Mouse (Mus musculus) liver (tissue): Measurements from ENCODE around the gene Glis3.

Source experiments
- DNase-seq: peaks from one replicate; pipeline ENCODE4 v3.0.0-alpha.2; 2020; ENCODE audit warnings: mixed read lengths

Glis3 gene

DNA sequence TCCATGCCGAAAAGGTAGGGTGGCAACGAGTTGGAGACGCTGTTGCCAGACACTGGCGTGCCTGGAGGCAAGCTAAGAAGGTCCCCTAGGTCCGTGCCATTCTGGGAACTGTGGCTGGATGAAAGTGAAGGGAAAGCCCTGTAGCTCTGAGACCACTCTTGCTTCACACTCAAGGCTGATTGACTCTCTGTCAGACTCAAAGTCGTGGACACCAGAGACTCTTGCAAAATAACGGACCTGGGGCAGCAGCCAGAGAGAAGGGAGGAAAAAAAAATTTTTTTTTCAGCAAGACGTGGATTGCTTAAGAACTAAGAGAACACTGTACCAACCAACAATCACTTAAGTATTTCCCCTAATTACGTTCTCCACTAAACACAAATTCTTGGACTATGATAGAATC is 148.1 kb downstream of the Glis3 start:
- DNase-seq = no peak

DNA sequence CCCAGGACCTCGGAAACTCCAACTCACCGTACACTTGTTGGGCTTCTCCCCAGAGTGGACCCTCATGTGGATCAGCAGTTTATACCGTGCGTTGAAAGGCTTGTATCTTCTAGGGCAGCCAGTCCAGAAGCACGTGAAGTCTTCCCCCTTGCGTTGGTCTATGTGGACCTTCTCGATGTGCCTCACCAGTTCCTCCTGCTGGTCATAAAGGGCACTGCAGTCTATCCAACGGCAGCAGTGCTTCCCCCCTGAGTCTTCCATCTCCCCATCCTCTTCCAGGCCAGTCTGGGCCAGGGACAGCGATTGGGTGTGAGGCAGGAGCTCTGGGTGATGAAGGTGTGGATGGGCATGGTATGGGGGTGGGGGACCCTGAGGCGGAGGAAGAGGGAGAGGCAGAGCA is 149.0 kb downstream of the Glis3 start:
- DNase-seq = peak; percentile 32

DNA sequence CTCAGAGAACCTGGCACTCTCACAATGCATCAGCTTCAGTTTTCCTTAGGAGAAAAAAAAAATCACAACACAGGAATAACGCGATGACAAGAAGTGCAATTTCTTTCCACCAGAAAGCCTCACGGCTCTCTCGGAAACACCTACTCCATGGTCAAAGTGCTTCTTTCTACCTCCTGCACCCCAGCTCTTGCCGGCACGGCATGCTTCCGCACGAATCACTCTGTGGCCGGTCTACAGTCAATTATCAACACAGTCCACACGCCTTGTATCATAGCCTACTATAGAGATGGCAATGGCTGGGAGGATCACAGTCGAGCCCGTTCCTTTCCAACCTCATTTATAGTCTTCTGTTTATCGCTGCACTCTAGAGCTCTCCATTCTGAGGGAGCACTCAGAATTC is 150.9 kb downstream of the Glis3 start:
- DNase-seq = no peak

DNA sequence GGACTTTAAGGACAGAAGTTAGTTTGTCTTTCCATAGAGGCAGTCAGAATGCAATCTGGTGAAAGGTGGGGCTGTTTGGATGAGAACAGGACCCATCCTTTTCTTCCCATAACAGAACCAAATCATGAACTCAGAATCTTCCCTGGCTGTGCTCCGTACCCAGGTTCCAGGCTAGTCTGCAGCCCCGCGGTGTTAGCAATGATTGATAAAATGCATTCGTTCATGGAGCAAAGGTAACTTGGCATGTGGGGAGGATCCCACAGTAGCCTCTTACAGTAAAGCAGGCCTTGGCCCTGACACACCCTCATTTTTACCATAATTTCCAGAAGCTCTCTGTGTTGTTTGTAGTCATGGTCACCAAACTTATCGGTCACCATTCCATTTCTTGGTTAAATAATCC is 152.4 kb downstream of the Glis3 start:
- DNase-seq = no peak

DNA sequence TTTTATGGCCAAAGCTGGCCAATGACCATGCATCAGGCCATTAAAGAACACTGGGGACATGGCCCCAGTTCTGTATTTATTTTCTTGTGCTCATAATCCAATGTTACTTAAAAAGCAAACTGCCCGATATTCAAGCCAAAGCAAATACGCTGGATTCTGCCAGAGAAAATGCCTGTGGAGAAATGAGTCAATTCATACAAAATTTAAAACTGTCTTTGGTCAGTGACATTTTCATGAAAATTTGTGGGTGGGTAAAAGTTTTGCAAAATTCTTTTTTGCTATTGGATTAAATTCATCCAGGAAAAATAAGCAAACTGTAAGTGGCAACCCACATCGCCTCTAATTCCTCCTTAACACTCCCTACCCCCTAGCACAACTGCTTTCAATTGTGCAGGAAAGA is 154.5 kb downstream of the Glis3 start:
- DNase-seq = no peak

DNA sequence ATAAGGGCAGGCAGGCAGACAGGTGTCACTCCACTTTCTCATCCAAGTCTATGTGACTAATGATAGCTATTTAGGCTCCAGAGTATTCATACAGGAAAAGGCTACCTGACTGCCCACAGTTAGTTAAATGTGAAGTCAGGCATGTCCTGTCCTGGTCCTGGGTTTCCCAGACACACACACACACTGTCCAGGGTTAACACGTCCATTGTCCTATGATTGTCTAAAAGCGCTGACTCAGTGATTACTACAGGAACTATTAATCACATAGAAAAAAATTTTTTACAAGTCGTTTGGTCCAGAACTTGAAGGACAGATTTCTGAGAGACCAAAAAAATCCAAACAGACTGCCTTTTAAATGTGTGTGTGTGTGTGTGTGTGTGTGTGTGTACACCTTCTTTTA is 157.6 kb downstream of the Glis3 start:
- no peak for DNase-seq

DNA sequence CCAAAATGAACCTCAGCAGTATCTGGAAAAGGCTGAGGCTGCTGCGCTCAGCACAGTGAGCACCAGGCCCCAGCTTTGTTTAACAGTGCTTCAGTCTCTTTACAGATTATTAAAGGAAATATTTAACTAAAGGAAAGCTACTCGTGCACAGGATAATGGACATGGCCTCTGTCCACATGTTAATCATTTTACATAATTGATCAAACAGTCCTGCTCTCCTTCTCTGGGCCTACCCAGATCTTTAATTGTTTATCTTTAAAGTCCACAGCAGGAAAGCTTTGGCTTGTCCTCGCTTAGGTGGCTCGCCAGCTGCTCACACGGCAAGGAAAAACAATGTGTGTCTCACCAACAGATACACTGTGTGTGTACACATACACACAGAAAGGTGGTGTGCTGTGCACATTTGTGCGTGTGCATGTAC is 159.1 kb downstream of the Glis3 start:
- no peak for DNase-seq

DNA sequence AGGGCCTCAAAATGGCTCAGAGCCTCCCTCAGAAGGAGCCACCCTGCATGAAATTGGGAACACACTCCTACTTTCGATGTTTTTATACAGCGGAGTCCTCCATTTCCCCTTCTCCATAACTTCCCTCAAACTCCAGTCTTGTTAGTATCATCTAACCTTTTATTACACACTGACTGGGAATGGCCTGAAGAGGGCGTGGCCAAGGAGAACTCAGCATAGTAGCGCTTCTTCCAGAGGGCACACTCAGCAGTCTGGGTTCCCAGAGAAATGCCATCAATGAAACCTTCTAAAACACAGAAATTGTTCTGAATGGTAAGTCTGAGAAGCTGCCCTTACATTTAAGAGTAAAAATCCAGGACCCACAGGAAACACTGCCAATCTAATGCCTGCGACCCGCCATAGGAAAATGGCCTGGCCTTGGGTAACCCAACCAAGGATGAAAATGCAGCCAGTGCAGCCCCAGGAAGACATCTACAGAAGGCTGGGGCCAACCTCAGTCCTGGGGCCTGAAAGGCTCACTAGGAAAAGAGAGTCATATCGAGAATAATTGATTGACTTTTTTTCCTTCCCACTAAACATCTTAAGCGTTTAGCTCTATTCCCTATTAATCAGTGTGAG is 159.6 kb downstream of the Glis3 start:
- no peak for DNase-seq

DNA sequence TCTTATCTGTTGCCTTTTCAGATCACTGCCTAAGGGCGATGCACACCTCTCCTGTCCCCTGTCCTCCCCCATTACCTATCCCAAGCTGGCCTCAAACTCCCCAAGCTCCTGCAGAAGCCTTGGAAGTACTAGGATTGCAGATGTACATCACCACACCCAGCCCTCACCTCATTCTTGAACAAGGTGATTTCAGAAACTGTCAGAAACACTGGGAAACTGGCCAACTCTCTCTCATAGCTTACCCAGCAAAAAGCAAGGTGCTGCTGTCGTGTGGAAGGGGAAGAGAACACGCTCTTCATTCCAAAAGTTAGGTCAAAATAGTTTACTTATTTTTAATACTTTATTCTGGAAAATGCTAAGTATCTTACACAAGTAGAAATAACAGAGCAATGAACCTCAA is 160.6 kb downstream of the Glis3 start:
- no peak for DNase-seq

DNA sequence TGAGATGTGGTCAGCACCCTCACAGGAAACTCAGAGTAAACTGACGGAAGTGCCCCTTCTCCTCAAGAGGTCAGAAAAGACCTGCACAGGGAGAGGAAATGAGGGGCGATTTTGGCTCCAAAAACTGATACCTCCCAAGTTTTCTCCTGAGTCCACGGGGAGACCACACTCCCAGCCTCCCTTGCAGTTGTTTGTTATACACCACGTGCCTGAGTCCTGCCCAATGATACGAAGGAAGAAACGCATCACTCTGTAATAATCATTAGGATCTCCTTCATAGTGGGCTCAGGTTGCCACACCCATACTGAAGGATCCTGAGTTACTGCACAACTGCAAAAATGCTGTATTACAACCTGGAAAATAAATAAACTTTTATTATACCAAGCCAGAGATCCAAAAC is 161.0 kb downstream of the Glis3 start:
- DNase-seq = no peak

DNA sequence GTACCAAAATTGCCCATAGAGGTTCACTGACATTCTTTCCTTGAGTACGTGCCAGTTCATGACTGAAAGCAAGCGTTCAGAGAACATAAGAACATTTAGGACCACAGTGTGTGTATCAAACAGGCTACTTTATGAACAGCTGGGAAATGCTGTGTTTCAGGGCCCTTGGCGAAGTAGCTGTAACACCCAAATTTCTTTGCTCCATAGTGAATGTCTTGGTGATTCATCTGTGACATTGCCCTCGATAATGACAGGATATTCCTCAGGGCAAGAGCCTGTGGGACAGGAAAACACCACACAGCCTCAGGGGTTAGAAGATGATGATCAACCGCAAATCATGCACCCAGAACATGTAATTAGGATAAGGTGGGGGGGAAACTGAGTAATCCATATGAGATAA is 161.6 kb downstream of the Glis3 start:
- no peak for DNase-seq

DNA sequence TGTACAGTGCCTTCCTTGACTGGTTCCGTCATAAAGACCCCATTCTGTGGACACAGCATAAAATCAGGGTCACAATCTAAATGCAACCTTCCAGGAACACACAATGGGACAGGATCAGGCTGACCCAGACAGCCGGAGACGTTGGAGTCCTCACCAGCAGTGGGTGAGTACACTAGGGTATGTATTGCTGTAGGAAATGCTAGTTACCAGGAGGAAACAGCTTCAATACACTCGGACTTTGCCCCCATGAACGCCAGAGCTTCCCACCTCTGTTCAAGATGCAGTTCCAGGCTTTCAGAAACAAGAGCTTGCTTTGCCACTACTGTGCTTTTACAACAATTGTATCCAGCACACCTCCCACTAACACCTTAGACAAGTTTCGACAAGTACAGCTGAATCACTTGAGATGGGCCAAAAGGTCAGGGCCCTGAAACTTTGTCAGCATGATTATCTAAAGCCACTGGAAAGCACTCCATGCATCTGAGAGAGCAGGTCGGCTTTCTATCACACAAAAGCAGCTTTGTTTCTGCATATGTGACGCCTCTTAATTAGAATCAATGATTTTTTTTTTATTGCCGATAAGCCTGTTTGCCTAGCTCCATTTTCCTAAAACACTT is 162.3 kb downstream of the Glis3 start:
- no peak for DNase-seq

DNA sequence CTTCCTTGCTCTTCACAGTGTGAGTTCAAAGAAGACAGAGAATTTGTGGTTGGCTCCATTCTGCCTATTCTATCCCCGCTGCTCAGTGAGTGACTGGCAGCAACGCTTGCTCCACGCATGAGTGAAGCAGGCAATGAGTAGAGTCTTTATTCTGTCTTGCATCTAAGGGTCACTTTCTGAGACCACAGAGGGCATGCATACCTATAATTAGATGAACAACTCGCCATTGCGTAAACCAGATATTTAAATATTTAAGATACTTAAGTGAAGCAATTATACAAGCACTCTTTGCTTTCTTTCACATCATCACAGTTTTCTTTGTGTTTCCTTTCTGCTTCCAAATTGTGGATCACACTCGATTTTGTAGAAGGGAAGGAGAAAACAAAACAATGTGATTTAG is 163.4 kb downstream of the Glis3 start:
- DNase-seq = no peak

DNA sequence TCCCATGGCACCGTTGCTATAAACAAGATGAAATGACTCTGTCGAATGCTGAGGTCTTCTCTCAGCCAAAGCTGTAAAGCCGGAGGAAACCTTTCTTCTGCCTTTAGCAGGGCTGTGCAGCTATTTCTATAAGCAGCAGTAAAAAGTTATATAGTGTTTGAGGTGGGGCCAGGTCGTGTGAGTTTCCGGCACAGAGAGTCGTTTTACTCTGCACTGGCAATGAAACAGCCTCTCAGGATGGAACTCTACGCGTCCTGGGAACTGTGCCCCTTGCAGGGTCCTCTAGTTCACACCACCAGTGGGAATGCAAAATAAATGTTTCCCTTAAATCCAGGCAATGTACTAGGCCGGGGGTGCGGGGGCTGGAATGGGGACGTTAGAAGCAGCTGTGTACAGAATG is 167.4 kb downstream of the Glis3 start:
- DNase-seq = no peak

DNA sequence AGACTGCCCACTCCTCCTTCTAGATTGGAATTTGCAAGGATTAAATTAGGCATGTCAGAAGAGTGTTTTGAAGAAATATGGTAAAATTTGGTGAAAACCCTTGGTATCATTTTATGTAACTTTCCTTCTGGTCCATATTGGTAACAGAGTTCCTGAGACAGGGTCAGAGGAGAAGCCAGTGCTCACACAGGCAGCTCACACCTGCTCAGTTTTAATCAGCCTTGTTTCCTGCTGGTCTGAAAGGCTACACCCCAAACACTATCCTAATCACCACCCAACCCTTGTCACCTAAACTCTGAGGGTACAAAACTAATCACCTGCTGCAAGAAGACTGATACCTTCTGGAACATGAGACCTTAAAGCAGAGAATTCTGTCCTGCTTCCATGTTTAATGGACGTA is 168.0 kb downstream of the Glis3 start:
- DNase-seq = no peak

DNA sequence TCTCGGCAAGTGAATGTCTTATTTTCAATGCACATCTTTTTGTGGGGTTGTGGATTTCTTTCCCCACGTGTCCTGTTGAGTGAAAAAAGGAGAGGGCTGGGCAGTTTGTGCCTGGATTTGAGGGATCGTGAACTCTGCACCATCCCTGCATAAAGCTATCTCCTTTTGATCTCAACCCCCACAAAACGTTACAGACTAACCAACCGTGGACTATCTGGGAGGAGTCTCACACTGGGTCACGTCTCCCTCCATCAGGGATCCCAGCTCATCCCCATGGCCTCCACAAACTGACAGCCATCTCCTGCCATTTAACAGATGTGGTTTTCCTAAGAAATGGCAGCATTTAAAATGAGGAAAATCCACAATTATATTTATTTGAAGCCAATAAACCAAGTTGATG is 174.5 kb downstream of the Glis3 start:
- no peak for DNase-seq

DNA sequence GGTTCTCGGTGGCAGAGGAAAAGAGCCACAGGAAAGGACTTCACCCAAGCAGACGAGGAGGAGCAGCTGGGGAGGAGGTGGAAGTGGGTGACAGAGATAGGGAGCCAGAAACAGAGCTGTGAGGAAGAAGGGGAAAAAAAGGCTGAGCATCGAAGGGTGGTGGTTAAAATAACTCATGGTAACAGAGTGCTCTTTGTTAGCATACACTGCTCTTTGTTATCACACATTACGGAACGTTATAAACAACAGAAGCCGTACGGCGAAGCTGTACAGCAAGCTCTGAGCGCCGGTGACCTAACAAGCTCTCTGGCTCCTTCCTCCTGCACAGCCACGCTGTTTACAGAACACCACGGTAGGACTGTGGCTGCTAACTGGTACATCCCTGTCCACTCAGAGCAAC is 176.9 kb downstream of the Glis3 start:
- no peak for DNase-seq

DNA sequence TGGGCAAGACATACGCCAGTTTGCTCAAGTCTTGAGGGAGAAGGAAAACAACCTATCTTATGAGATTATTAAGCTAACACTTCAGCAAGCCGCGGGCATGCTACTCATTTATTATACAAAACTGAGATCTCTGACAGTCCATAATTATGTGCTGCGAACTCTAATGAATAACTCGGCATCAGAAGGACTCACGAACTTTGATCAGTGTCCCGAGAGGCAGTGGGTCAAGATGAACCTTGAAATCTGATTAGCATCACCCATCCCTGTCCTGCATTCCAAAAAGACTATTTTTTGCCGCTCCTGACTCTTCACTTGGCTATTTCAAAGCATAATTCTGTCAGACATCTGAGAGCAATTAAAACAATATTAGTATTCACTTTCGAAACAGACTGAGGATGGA is 178.9 kb downstream of the Glis3 start:
- DNase-seq = no peak

DNA sequence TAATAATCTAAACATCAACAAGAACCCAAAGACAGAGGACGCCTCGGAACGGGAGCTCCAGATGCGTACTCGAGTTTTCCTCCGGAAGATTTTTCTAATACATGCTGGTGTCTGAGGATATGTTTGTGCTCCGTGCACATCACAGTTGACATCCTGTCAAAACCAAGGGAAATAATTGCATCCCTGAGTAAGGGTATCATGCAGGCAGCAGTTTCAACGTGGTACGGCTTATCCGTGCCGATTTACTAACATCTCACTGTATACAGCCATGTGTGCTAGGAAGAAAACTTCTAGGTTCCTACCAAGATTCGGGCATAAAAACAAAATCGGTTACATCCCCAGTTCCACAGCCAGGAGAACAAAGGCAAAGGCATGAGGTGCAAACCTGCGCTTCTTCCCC is 179.4 kb downstream of the Glis3 start:
- no peak for DNase-seq

DNA sequence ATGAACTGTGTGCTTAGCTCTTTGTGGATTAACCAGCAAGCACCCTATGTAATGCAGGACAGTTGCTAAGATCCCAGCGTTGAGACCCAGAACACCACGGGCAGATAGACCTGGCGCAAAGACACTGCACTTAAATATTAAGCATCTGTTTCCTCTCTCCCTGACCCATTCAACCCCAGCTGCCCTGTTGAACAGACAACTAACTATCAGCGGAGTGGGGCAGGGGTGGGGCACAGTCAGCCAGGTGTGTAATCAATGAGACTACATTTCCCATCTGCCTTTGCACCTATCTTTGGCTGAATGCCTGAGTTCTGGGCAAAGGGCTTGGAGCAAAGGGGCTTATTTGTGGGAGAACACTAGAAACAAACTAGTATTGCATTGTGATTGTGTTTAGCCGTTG is 180.1 kb downstream of the Glis3 start:
- DNase-seq = no peak

DNA sequence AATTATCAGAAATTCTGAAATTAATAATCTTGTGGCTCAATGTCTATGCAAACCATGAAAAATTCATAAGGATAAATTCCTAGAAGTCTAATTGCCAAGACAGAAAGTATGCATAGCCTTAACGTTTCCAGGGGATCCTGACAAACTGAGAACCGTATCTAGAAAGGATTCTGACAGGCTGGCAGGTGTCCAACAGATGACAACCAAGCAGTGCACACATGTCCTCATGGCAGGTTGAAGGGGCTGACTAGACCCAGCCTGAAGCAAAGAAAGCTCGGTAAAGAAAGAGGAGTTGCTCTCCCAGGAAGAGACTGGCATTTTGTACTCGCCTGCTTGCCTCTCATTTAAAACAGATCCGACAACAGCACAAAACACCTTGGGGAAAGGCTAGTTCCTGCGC is 184.0 kb downstream of the Glis3 start:
- DNase-seq = no peak

DNA sequence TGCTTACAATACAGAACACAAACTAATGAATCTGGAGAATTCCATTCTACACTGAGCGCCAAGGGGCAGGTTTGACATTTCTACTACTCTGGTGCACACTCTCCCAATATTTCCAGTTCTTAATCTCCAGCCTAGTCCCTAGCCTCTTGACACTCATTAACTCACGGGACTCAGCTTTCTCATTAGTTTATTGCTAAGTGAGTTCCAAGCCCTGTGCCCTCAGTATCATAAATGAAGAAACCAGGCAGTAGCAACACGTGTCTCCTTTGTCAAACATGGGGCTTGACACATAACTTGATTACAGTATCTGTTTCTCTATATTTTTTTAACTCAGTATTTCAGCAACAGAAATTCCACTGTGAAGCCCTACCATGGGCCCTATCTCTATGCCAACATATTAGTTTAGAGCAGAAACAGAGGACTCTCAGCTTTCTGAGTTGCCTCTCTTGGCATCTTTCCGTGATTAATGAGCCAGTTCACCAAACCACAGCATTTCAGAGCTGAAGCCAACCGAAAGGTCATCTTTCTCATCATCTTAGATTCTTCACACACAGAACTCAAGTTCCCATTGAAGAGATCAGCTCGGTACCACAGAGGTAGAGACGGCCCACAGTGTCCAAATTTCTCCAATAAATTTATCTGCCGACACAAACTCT is 186.1 kb downstream of the Glis3 start:
- DNase-seq = no peak

DNA sequence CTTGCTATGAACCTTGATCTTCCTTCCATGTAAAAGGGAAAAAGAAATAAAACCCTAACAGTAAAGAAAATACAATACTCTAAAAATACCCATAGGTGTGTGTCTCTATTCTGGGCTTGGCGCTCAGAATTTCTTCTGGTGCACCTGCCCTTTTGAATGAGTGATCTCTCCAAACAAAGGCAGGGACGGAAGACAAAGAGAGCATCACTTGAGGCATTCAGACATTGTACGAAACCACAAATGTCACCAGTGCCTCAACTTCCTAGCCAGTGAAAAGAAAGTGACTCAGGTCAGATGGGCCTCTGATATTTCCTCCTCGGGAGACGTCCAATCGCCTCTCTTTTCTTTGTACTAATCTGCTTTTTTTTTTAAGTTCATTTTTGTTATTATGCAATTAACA is 201.8 kb downstream of the Glis3 start:
- no peak for DNase-seq

DNA sequence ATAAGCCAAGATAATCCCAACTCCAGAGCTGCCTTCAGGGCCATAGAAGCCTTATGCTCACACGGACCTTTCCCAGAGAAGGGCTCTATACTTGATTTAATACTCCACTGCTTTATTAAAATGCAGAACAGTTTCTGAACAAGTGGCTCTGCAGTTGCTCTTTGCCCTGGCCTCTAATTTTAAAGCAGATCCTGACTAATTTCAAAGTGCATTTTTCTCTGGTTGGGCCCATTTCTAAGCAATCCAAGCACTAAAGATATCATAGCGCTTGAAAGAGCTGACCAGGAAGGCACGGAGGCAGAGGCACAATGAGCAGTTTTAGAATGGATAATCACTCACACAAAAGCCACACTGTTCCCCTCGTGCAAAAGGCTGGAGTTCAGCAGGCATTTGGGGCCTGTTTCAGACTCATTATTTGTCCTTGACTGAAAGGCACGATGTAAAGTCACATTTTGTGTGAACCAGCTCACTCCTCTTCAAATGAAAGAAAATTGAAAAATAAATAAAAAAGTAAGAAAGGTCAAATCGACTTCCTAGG is 202.5 kb downstream of the Glis3 start:
- no peak for DNase-seq

DNA sequence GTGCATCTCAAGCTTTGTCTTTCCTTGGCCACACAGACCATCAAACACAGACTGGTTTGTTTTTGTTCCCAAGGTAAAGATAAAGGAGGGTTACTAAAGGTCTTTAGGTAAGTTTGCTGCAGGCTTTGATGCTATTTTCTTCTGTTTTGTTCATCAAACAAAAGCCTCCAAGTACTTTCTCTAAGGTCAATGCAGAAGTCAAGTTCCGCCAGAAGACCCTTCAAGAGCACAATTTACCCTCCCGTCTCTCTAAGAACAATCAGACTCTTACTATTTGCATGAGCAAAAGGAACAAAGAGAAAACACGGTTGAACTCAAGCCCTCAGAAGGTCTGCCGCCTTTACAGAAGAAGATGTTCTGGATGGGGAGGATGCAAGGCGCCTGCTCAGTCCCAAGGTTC is 206.3 kb downstream of the Glis3 start:
- no peak for DNase-seq
